Mouse (Mus musculus): ENCODE measurements around the gene Sept11. TPM values are rescaled to one million over a fixed set of nuclear protein-coding genes. Genes with fewer than 3 reads are reported as not detected.

Sept11 gene
- 100 to 1,000 TPM in 10 of 26 experiments, 10 to 100 TPM in 16; 32.5 to 702 (median 72.5) TPM for total RNA-seq (2018; cell fraction: chromatin; rRNA removed)
- total RNA-seq (2018; cell fraction: cytosol; rRNA removed): 100 to 1,000 TPM in 1 of 26 experiments, 10 to 100 TPM in 25; 16.7 to 123 (median 31.1) TPM
- total RNA-seq (2018; cell fraction: nucleus; rRNA removed): 100 to 1,000 TPM in 8 of 26 experiments, 10 to 100 TPM in 18; 30.8 to 594 (median 77.0) TPM
- 17.4 to 33.9 TPM (median 33.0 TPM) in 3 replicates for polyA plus RNA-seq (2018)

- H3K4me3 ChIP-seq (ENCODE audit: inconsistent target): peak within 1 kb of the TSS; percentile 80
- H3K36me3 ChIP-seq (ENCODE audit: inconsistent target): no peaks in the 10 kb centered on the region
- H3K27ac ChIP-seq: peak within 1 kb of the TSS; percentile 83
- 2% methylated on average over 55 of the region's 63 CpGs for WGBS (ENCODE audit: missing documents)
- peaks cover 45% of the 10 kb centered on the region for H3K79me2 ChIP-seq (ENCODE audit: inconsistent target)
Measured at GRCm38 (mm10) chr5:93092857-93093622, at the start of gene Sept11. Sept11 (plus strand) TSS chr5:93093437.

DNA sequence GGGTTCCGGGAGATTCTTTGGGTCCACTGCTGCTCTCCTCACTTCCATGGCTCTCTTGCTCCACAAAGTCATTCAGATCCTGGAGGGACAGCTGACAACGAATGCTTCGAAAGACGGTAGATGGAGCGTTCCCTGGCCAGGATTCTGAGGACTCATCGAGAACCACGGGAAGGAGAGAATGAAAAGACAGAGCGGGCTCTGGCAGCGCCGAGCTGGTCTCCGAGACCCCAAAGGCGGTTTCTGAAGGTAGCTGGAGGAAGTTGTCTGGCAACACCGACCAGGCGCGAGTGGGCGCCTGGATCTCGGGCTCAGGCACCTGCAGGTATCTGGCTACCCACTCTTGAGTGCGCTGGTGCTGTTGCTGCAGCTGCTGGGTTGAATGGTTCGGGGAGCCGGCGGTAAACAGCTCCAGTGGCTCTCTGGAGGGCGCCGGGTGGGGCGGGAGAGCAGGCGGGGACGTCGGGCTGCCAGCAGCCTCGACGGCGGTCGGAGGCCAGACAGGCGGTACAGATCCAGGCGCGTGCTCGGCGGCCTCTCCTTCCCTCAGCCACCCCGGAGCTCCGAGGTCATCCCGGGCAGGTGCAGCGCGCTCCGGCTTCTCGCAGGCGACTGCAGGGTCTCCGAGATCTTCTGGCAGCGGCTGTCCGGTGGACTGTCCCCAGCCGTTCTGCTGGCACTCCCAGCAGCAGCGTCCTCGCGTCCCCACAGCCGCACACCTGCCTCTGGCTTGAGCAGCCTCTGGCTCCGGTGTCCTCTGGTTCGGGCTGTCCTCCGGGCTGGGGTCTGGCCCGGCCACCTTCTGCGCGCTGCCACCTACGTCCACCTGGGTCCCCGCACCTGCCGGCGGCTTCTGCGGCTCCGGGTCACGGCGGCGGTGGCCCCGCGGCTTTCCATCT lies 49.3 kb upstream of the Sept11 start:
- Histone ChIP-seq H3K27ac (no peak overlapping the region), H3K36me3 (ENCODE audit: inconsistent target) (no peaks in the 10 kb centered on the region), H3K4me3 (ENCODE audit: inconsistent target) (no peak overlapping the region), H3K79me2 (ENCODE audit: inconsistent target) (no peaks in the 10 kb centered on the region)
- WGBS (ENCODE audit: missing documents): 5% methylated on average over 61 of the region's 69 CpGs

GRCm38 (mm10) chr5:93044584-93045370 lies 48.5 kb upstream of the Sept11 start, which contains the start of gene Sowahb:
Sowahb (minus strand) TSS chr5:93045022.
- 3% methylated on average over 66 of the region's 68 CpGs for WGBS (ENCODE audit: missing documents)
- H3K36me3 ChIP-seq (ENCODE audit: inconsistent target): no peaks in the 10 kb centered on the region
- no peak within 1 kb of the TSS for H3K4me3 ChIP-seq (ENCODE audit: inconsistent target)
- H3K27ac ChIP-seq: no peak within 1 kb of the TSS
- H3K79me2 ChIP-seq (ENCODE audit: inconsistent target): no peaks in the 10 kb centered on the region

DNA sequence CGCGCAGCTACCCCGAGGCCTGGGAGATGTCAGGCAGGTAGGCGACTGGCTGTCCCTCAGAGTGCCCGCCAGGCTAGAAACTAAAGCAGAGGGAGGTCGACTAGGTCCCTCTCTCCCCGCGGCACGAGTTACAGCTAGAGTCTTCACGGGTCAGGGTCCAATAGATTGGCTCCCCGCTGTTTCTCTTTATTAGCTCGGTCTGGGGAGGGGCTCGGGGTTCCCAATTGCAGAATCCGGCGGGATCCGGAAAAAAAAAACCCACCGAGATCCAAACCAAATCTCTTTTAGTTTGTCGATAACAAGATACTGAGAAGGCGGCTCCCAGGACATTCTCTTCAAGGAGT lies 47.9 kb upstream of the Sept11 start:
- H3K4me3 ChIP-seq (ENCODE audit: inconsistent target): no peak overlapping the region
- 4% methylated on average over 19 of the region's 19 CpGs for WGBS (ENCODE audit: missing documents)
- no peak overlapping the region for H3K27ac ChIP-seq
- no peaks in the 10 kb centered on the region for H3K36me3 ChIP-seq (ENCODE audit: inconsistent target)
- no peaks in the 10 kb centered on the region for H3K79me2 ChIP-seq (ENCODE audit: inconsistent target)

DNA sequence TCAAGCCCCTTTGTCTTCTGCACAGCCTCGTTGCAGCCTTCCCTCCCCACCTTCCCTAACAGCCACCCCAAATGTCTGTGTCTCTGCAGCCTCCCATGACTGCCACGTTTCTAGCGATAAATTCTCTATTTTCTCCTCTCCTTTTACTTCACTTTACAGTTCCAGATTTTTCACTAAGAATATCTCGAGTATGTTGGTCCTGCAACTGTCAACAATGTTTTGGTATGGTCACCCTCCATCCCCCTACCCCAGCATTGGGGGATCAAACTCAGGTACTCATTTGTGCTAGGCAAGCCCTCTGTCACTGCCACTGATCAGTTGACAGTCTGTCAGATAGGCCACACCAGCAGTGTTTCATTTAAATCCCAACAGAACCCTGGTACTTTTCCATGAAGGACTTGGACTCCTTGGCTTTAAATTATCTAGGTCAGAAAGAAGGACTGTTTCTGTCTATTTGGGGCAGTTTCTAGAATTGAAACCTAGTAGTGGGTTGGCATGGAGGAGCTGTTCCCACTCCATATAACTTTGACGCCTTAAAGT lies 46.9 kb upstream of the Sept11 start:
- Histone ChIP-seq H3K36me3 (ENCODE audit: inconsistent target) (no peaks in the 10 kb centered on the region), H3K4me3 (ENCODE audit: inconsistent target) (no peak overlapping the region), H3K27ac (no peak overlapping the region), H3K79me2 (ENCODE audit: inconsistent target) (no peaks in the 10 kb centered on the region)
- 47% methylated on average over 5 of the region's 5 CpGs for WGBS (ENCODE audit: missing documents)

DNA sequence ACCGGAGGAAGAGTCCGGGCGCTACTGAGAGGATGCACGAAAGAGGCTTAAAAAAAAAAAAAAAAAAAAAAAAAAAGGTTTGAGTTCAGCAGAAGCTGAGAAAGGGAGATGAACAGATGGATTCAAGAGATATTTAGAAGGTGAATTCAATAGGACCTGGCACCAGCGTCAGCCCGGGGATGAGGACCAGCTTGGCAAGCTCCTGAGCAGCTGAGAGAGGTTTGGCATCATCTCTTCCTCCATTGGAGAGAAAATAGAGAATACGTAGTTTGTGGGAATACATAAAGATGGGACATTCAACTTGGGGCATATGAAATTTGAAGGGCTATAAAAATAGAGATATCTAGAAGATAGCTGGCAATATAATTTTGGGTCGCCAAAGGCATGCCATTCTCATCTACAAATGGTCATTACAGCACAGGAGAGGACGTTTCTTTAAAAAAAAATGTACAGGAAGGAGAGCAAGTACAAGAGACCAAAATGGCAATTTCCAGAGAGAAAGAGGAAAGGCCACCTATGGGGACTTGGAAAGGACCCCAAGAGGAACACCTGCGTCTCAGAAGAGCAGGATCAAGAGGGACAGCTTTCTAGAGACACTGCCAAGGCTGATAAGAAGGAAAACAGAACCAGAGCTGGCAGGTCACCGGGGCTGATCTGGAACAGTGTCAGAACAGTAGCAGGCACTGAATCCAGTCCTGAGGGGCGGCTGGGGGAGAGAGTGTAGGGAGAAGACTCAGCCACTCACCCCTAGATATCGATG lies 44.6 kb upstream of the Sept11 start:
- Histone ChIP-seq H3K36me3 (ENCODE audit: inconsistent target) (no peaks in the 10 kb centered on the region), H3K4me3 (ENCODE audit: inconsistent target) (no peak overlapping the region), H3K27ac (no peak overlapping the region), H3K79me2 (ENCODE audit: inconsistent target) (no peaks in the 10 kb centered on the region)
- 68% methylated on average over 11 of the region's 13 CpGs for WGBS (ENCODE audit: missing documents)

DNA sequence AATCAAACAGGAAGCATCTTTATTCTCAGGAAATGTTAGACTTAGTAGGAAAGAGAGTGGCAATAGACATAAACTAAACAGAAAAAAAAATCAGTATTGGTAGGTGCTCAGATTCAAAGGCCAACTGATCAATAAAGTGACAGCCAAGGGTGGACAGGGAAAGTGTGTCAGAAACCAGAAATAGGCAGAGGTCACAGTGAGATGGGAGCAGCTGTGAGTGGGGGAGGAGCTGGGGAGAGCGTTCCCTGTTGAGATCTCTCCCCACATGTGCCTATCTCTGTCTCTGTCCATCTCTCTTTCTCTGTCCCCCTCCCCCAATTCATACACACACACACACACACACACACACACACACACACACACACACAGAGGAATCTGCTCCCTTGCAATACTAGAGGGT lies 43.3 kb upstream of the Sept11 start:
- WGBS (ENCODE audit: missing documents): 71% methylated on average over 1 of the region's 1 CpGs
- Histone ChIP-seq H3K79me2 (ENCODE audit: inconsistent target) (no peaks in the 10 kb centered on the region), H3K36me3 (ENCODE audit: inconsistent target) (no peaks in the 10 kb centered on the region), H3K27ac (no peak overlapping the region), H3K4me3 (ENCODE audit: inconsistent target) (no peak overlapping the region)

- no peak overlapping the region for H3K27ac ChIP-seq
- H3K36me3 ChIP-seq (ENCODE audit: inconsistent target): no peaks in the 10 kb centered on the region
- WGBS (ENCODE audit: missing documents): 69% methylated on average over 5 of the region's 5 CpGs
- H3K4me3 ChIP-seq (ENCODE audit: inconsistent target): no peak overlapping the region
- H3K79me2 ChIP-seq (ENCODE audit: inconsistent target): no peaks in the 10 kb centered on the region
Measured at GRCm38 (mm10) chr5:93051041-93051440, 42.2 kb upstream of the Sept11 start.

DNA sequence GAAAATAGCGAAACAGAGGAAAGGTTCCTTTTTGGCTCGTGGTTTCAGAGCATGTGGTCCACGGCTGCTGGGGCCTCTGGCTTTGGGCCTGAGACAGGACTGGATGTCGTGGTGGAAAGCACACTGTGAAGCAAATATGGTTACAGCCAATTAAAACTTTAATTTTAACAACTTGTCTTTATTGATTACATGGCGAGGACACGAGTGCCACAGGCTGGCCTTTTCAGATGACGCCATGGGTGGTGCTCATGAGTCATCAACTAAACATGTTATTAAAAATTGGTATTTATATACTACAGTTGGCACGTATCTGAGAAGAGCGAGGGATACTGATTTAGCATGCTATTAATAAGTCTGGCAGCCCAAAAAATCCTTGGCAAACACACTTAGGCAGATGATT lies 41.3 kb upstream of the Sept11 start:
- Histone ChIP-seq H3K27ac (no peak overlapping the region), H3K4me3 (ENCODE audit: inconsistent target) (no peak overlapping the region), H3K36me3 (ENCODE audit: inconsistent target) (no peaks in the 10 kb centered on the region), H3K79me2 (ENCODE audit: inconsistent target) (no peaks in the 10 kb centered on the region)
- WGBS (ENCODE audit: missing documents): 73% methylated on average over 9 of the region's 9 CpGs

DNA sequence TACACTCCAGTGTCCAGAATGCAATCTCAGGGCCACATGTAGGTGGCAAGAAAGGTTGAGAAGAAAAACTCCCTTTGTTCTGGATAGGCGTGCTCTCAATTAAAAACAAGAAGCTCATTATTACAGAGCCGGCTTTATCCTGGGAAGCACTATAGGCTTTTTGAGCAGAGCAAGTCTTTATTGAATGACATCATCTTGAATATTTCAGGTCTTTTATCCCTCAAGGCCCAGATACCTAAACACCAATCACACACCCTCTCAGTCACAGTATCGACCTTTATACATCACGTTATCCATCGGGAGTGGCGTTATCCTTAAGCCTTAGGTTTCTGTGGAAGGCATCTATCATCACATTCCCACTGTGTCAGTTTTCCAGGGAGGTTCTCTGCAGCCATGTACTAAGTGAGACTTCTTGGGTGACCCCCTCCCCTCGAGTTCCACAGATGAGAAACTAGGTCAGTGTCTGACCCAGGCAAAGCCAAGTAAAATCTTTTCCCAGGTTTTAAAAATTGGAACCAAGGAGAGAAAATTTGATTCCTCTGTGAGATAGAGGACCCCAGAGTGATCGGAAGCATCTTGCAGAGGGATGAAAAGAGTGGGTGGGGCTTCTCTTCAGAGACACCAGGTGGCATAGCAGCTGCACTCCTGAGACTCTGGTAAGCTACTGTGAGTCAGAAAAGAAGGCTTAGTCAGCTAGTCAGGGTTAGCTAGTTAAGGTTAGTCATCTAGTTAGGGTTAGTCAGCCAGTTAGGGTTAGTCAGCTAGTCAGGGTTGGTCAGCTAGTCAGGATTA lies 39.4 kb upstream of the Sept11 start:
- Histone ChIP-seq H3K27ac (no peak overlapping the region), H3K79me2 (ENCODE audit: inconsistent target) (no peaks in the 10 kb centered on the region)
- 86% methylated on average over 8 of the region's 8 CpGs for WGBS (ENCODE audit: missing documents)

GRCm38 (mm10) chr5:93060865-93061264 lies 32.4 kb upstream of the Sept11 start:
- no peak overlapping the region for H3K4me3 ChIP-seq (ENCODE audit: inconsistent target)
- H3K36me3 ChIP-seq (ENCODE audit: inconsistent target): no peaks in the 10 kb centered on the region
- no peaks in the 10 kb centered on the region for H3K79me2 ChIP-seq (ENCODE audit: inconsistent target)
- WGBS (ENCODE audit: missing documents): 36% methylated on average over 4 of the region's 4 CpGs
- H3K27ac ChIP-seq: no peak overlapping the region

More for the DNA sequence above, 39.4 kb upstream of the Sept11 start:
- no peak overlapping the region for H3K4me3 ChIP-seq (ENCODE audit: inconsistent target)
- H3K36me3 ChIP-seq (ENCODE audit: inconsistent target): no peaks in the 10 kb centered on the region

GRCm38 (mm10) chr5:93077661-93078323 lies 15.4 kb upstream of the Sept11 start:
- Histone ChIP-seq H3K27ac (no peak overlapping the region), H3K36me3 (ENCODE audit: inconsistent target) (no peaks in the 10 kb centered on the region), H3K79me2 (ENCODE audit: inconsistent target) (no peaks in the 10 kb centered on the region), H3K4me3 (ENCODE audit: inconsistent target) (no peak overlapping the region)
- 89% methylated on average over 7 of the region's 7 CpGs for WGBS (ENCODE audit: missing documents)

Data from macrophage (primary cell).